Mouse (Mus musculus) layer of hippocampus, adult 9-11 months (tissue): ENCODE results near the gene Kat14.
A peak's percentile ranks its signal among the peaks of the same experiment; 100 is the strongest.

ENCODE experiments used
- DNase-seq: peaks from one replicate; pipeline ENCODE4 v3.0.0; 2022

The Kat14 gene

GRCm38 (mm10) chr2:144382624-144383138, 13.9 kb downstream of the Kat14 start:
- no peak for DNase-seq

- DNase-seq, result no peak
Measured at GRCm38 (mm10) chr2:144386296-144386695, 17.5 kb downstream of the Kat14 start.

GRCm38 (mm10) chr2:144388416-144388815, 19.6 kb downstream of the Kat14 start:
- DNase-seq, result no peak

- DNase-seq, result no peak
Measured at GRCm38 (mm10) chr2:144399531-144399930, 30.7 kb downstream of the Kat14 start.

GRCm38 (mm10) chr2:144400659-144401058, 31.9 kb downstream of the Kat14 start:
- no peak for DNase-seq

- no peak for DNase-seq
Measured at GRCm38 (mm10) chr2:144409037-144409436, 40.3 kb downstream of the Kat14 start.

GRCm38 (mm10) chr2:144410603-144411002, 41.8 kb downstream of the Kat14 start:
- DNase-seq, result peak; percentile 77

- peak; percentile 55 for DNase-seq
Measured at GRCm38 (mm10) chr2:144414646-144415045, 45.9 kb downstream of the Kat14 start.

GRCm38 (mm10) chr2:144416859-144417258, 48.1 kb downstream of the Kat14 start:
- no peak for DNase-seq

- no peak for DNase-seq
Measured at GRCm38 (mm10) chr2:144418062-144418461, 49.3 kb downstream of the Kat14 start.

- no peak for DNase-seq
Measured at GRCm38 (mm10) chr2:144422094-144422675, 53.4 kb downstream of the Kat14 start.

GRCm38 (mm10) chr2:144425761-144426160, 57.0 kb downstream of the Kat14 start:
- DNase-seq, result no peak

GRCm38 (mm10) chr2:144427852-144428251, 59.1 kb downstream of the Kat14 start:
- DNase-seq, result no peak

GRCm38 (mm10) chr2:144428659-144429058, 59.9 kb downstream of the Kat14 start:
- no peak for DNase-seq

- DNase-seq, result no peak
Measured at GRCm38 (mm10) chr2:144429171-144429570, 60.4 kb downstream of the Kat14 start.

GRCm38 (mm10) chr2:144431286-144431825, 62.6 kb downstream of the Kat14 start:
- DNase-seq, result peak; percentile 21

GRCm38 (mm10) chr2:144435679-144436078, 66.9 kb downstream of the Kat14 start:
- DNase-seq, result peak; percentile 80

- no peak for DNase-seq
Measured at GRCm38 (mm10) chr2:144438424-144438823, 69.6 kb downstream of the Kat14 start.

- no peak for DNase-seq
Measured at GRCm38 (mm10) chr2:144439191-144439700, 70.5 kb downstream of the Kat14 start.

- no peak for DNase-seq
Measured at GRCm38 (mm10) chr2:144441386-144441915, 72.7 kb downstream of the Kat14 start.

GRCm38 (mm10) chr2:144446360-144446999, 77.7 kb downstream of the Kat14 start:
- no peak for DNase-seq

GRCm38 (mm10) chr2:144450378-144450777, 81.6 kb downstream of the Kat14 start:
- DNase-seq, result no peak

GRCm38 (mm10) chr2:144452364-144453008, 83.7 kb downstream of the Kat14 start:
- peak; percentile 67 for DNase-seq
